Mouse (Mus musculus) retina, postnatal 1 day (tissue): Measurements from ENCODE around the gene Oprl1.

Source experiments
- DNase-seq: peaks from one replicate; pipeline ENCODE4 v3.0.0-alpha.2; 2012

Oprl1 gene

DNA sequence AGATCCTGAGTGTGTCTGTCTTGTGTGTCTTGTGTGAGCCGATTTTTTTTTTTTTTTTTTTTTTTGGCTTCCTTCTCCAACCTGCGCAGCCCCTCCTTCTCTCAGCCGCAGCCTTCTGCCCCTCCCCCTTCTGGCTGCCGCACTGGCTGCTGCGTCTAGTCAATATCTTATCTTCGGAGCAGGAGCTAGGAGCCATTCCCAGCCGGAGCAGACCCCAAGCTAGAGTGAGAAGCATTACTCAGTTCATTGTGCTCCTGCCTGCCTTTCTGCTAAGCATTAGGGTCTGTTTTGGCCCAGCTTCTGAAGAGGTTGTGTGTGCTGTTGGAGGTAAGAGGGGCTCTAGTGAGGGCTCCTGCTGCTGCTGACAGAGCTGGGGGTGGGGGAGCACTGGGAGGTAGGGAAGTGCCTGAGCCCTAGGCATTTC is at the start of gene Oprl1:
Gene Oprl1 (plus strand): TSS at position 114 of the 424 bp plus-strand sequence.
- peak; percentile 60 for DNase-seq

DNA sequence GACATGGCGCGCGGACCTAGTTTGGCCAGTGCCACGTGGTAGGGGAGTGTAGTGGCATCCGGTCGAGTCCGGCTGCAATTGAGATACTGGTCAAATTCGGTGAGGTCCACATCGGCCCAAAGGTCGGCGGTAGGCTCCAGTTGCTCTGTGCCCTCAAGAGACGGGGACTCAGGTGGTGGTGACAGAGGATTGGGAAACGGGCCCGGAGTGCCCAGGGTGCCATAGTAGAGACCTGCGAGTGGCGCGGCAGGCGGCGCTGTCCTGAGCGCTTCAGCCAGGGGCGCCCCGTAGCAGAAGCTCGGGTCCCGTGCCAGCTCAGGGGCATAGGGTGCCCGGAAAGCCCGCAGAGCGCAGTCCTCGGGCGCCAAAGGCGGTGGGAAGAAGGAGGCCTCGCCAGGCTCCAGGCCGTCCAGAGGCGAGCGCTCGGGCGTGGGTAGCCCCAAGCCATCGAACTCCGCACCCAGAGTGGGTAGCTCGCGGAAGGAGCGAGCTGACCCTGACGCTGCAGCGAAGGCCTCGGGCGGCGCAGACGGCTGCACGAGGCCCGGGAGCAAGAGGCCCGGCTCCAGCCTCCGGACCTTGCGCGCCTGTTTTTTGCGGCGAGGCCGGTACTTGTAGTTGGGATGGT is 44.4 kb upstream of the Oprl1 start:
- DNase-seq: no peak

DNA sequence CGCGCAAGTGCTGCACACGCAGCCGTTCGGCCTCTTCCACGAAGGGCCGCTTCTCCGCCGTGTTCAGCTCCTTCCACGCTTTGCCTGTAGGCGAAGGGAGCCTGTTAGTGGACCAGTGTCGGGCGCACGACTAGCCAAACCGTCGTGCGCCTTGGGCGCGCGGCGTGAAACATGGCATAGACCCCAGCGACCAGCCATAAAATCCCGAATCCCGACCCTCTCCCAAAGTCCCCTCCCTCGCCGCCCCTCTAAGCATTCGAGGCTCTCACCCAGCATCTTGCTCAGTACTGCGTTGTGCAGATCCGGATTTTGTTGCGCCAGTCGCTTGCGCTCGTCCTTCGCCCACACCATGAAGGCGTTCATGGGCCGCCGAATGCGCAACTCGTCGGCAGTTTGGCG is 43.9 kb upstream of the Oprl1 start:
- no peak for DNase-seq

DNA sequence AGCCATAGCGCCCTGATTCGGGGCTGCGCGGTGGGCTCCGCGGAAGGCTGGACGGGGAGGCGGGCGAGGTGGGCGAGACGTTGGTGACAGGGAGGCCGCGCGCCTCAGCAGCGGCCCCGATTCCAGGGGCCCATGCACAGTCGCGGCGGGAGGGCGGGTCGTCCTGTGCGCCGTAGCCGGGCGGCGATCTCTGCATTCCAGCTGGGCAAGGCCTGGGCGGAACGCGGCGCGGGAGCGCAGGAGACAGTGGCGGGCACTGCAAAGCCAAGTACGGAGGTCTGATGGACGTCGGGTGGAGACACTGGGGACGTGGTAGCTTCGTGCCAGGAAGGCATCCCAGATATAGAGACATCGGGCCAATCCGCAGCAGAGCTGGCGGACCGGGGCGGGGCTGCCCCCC is 43.5 kb upstream of the Oprl1 start, which contains the start of gene Sox18:
Gene Sox18 (minus strand): TSS at position 315 of the 400 bp plus-strand sequence.
- peak; percentile 46 for DNase-seq

DNA sequence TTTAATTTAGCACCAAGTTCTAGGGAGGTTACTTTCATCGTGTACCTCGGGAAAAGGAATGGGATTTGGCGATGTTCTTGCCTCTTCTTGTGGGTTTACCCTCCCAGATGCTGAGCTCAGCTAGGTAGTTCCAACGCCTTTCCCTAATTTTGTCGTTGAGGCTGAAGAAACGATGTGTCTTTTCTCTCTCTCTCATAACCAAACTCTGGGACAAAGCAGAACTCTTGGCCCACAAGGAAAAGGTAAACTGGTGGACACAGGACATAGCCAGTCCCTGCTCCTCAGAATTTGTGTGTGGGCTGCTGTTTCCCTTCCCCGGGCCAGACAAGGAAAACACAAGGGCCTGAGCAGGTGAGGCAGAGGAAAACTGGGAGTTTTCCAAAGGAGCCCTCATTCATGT is 42.8 kb upstream of the Oprl1 start:
- no peak for DNase-seq

DNA sequence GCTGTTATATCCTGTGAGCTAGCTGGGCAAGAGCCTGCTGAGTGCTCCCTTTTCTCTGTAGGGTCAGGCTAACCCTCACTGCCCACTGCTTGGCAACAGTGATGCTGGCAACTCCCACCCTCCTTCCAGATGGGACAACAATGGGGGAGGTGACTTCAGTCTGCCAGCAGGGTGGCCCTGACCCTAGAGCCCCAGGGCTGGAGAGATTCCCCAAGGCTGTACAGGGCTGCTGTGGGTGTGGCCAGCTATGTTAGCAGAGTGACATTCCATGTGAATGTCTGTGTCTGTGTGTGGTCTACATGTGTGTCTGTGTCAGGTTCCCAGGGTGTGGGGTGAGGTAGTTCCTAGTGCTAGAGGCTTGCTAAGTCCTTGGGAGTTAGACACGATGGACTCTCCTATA is 41.3 kb upstream of the Oprl1 start:
- DNase-seq: peak; percentile 67

DNA sequence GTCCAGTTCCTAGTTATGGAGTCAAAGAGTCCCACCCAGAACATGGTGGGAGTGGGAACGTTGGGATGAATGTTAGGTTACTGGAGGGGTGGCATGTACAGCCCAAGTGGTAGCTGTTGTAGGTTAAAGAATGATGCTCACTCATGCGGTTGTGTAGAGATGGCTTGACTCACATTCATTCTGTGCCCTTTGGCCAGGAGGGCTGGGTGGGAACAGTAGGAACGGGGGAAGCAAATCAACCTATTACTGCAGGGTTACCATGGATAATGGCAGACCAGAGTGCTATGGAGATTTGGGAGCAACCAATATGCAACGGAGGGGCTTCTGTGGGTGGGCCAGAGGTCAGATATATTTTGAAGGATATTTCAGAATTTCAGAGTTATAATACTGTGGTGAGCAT is 39.9 kb upstream of the Oprl1 start:
- no peak for DNase-seq

DNA sequence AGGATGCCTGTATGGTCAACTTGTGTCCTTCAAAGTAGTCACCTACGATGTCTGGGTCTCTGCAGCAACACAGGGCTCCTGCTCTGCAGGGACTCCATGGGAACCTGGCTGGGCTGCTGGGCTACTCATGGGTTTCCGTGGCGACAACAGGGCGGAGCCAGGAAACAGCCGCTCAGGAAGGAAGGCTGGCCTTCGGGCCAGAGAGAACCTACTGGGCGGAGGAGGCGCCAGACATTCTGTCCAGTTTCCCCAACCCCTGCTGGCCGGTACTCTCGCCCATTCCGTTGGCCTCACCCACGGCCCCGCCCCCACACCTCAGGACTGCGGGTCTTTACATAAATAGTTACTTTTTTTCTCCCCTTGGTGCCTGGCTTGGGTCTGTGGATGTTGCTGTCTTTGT is 39.4 kb upstream of the Oprl1 start:
- peak; percentile 71 for DNase-seq

DNA sequence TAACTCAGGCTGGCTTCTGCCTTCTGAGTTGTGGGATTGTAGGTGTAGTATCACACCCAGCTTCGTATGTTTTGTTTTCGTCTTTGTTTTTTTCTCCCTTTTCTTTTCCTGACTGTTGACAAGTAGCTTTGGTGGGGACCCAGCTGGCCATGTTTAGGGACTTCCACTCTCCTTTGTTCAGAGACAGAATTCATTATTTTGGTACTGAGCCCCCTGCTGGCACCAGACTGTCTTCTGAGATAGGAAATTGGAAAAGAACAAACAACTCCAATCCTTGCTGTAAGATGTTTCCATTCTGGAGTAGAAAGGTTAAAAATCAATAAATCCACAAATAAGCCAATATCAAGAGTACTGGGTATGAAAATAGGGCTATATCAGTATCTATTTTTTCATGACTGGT is 38.4 kb upstream of the Oprl1 start:
- peak; percentile 58 for DNase-seq

DNA sequence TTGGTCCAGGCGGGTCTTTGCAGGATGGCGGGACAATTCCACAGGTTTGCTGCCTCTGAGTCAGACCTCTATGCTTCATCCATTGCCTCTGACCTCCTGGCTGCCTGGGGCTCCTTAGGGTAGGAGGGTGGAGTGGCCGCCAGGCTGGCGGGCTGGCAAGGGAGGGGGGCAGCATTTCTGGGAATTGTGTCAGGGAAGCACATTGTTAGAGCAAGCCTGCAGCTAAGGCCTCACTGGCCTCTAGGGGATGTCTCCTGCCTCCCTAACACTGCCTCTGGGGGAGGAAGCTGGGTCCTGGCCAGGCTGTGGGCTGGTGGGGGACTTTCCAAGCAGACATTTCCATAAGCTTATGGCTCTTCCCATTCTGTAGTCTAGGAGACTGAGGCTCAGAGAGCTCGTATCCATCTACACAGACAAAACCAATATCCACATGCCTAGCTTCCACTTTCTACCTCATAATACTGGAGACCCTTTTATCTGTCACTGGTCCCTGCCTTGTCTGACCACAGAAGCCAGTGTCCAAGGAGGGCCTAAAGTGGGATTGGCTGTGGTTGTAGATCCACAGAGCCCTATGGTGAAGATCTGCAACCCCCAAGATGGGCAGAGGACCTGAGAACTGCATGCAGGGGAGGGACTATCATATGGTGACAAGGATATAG is 37.6 kb upstream of the Oprl1 start:
- no peak for DNase-seq

DNA sequence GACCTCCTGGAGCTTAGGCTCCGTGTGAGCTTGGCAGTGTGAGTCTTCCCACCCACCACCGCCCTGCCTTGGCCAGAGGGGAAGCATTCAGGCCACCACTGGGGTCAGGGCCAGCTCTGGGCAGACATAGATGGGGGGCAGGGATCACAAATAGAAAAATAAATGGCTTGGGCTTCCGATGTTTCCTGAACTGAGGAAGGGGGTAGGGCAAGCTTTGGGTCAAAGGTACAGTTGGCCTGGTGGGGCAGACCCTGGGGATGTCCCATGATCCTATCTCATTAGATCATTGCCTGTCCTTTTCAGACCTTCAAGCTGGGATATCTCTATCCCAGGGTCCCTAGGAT is 37.1 kb upstream of the Oprl1 start:
- no peak for DNase-seq

DNA sequence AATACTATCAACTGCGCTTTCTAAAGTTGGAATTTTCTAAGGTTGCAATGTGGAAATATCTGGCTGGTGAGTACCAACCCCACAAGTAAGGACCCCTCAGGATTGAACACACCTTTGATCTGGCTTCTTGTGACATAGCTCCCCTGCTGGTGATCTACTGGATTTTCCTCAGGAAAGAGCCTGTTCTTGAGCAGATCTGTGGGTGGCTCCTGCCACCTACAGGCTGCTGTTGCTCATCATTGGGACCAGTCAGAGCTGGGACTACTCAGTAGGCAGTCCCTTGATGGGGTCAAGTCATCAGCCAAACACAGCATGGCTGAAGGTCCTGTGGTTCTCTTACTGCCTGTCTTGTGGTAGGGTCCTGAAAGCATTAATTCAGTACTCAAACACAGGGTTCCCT is 36.0 kb upstream of the Oprl1 start:
- DNase-seq: peak; percentile 91

DNA sequence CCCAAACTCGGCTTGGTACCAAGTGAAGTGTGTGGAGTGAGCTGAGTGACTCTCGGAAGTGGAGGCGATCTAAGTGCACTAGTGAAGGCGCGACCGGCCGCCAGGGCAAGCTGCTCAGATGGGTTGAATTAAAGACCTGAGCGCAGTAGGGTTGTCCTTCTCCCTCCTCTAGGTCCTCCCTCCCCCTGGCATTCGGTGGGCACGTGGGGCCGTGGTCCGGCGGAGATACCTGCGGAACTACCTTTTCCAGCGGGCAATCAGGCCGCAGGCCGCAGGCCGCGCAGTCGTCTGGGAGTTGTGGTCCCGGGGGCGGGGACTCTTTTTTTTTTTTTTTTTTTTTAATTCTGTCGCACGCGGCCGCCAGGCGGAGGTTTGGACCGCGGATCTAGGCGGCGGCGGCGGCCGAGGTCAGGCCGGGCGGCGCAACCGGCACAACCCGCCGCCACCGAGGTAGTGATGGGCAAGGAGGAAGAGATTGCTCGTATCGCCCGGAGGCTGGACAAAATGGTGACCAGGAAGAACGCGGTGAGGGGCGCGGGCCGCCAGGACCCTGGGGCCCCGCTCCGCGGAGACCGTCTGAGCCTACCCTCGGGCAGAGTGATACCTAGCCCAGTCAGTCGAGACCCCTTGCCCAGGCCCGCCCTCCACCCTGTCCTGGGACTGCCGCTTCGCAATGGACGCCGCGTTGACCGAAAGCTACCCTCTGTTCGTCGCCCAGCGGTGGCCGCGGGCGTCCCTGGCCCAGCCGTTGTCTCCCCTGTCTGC is 34.7 kb upstream of the Oprl1 start, which contains the start of gene Tcea2:
Gene Tcea2 (plus strand): TSS at position 360 of the 765 bp plus-strand sequence.
- DNase-seq: peak; percentile 85

DNA sequence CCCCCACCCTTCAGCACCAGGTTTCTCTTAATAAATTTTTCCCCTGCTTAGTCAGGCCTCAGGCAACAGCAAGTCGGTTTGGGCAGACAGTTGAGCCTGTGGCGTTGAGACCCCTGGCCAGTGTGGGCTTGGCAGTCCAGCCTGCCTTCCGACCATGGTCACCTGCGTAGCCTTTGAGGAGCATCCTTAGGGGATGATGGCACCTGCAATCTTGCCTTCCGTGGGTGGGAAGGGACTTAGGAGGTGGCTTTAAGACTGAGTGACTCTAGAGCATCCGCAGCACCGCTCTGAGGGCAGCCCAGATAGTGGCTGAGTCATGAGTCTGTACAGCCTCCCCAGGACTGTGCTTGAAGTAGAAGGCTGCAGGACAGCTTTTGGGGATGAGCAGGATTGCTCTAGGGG is 34.1 kb upstream of the Oprl1 start:
- DNase-seq: no peak

DNA sequence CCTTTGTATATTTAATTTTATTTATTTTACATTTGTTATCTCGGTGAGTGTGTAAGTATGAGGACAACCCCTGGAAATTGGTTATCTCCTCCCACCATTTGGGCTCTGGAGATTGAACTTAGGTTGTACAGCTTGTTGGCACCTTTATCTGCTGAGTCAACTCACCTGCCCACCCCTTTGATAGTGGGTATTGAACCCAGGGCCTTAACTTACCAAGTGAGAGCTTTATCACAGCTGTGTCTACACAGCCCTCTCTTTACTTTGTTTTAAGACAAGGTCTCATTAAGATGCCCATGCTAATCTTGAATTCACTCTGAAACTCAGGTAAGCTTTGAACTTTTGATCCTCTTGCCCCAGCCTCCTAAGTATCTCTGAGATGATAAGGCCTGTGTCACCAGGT is 32.8 kb upstream of the Oprl1 start:
- no peak for DNase-seq

DNA sequence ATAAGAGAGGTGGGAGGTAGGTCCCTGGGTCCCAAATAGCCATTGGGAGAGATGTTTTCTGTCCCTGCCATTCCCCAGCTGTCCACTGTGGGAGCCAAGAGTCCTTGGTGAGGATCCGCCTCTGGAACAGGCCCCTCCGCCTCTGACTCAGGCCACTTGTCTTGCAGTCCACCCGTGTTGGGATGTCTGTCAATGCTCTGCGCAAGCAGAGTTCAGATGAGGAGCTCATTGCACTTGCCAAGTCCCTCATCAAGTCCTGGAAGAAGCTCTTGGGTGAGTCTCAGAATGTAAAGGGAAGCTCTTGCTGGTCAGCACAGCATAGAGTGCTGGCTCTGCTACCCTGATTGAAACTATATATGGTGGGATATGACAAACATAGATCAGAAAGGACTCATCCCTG is 31.4 kb upstream of the Oprl1 start:
- no peak for DNase-seq

DNA sequence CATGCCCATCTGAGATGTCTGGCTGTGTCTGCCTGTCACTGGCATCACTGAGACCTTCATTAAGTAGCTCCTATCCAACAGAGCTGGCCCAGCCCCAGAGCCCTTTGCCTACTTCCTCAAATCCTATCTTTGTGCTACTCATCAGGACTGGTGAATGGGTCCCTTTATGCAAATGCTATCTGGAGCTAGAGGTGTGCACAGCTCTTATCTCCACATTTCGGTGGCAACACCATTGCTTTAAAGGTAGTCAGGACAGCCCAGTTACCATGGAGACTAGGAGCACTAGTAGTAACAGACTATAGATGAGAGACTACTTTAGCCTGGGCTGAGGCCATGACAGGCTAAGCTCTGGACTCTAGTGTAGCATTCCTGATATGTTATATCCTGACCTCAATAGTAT is 30.1 kb upstream of the Oprl1 start:
- no peak for DNase-seq

DNA sequence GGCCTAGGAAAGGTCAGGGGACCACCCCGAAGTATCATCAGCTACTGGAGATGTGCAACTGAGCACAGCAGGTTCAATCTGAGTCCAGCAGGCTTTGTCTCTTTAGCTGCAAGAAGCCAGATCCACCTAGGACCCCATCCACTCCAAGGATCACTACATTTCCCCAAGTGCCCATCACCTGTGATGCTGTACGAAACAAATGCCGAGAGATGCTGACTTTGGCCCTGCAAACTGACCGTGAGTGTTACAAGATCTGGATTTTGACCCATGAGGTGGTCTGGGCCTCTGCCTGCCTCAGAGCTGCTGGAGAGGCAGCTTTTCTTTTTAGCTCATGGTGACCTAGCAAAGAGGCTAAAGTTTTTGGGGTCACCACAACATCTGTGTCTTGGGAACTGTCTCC is 29.1 kb upstream of the Oprl1 start:
- DNase-seq: no peak

DNA sequence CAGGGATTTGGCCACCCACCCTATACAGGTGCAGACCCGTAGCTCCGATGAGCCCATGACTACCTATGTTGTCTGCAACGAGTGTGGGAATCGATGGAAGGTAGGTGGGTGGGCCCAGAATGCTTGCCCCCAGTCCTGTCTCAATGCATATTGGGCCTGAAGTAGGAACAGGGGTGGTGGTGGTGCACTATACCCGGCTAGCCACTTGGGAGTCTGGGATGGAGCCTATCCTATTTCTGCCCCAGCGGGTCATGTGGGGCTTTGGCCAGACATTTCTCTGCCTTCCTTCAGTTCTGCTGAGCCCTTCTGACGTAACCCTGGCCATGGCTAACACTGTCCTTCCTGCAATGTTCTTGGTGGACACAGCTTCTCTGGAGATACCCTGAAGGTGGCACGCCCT is 27.2 kb upstream of the Oprl1 start:
- DNase-seq: no peak

DNA sequence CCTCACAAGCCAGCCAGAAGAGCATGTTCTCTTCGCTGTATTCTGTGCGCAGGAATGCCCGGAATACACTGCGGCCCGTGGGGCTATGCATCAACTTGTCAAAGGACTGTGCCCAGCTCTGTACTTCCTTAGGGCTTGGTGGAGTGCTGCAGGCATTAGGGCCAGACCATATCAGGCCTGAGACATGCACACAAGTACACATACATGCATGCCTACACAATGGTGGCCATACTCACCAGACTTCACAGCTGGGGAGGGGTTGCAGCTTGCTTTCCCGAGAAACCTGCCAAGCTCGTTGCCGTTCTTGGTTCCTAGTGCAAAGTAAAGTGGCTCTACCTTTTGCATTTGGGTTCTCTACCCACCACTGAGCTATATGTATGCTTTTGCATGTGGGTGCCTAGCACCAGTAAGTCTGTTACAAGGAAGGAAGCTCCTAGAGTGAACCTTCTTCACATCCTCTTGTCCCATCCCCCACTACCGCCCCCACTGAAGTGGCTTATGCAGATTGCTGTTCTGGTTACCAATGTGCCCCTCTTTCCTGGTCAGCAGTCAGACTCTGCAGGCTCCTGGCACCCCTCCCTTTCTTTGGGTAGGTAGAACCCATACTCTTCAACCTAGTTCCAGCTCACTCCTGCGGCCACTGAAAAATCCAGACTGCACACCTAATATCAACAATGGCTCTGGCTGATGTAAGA is 25.2 kb upstream of the Oprl1 start:
- no peak for DNase-seq

DNA sequence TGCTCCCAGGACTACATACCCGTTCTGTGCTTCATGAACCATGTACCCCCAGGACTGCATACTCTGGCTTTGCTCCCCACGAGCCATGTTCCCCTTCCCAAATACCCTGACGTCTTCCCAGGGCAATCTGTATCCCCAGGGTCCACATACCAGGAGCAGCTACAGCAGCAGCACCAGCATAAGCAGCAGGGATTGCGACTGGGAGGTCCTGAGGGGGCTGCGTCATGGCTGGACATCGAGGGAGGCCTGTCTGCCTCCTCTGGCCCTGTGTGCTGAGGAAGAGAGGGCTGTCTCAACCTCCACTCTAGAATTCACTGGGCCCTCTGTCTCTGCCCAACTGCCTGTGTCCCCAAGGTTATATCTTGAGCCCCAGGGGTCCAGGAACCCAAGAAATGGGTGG is 23.7 kb upstream of the Oprl1 start:
- no peak for DNase-seq

DNA sequence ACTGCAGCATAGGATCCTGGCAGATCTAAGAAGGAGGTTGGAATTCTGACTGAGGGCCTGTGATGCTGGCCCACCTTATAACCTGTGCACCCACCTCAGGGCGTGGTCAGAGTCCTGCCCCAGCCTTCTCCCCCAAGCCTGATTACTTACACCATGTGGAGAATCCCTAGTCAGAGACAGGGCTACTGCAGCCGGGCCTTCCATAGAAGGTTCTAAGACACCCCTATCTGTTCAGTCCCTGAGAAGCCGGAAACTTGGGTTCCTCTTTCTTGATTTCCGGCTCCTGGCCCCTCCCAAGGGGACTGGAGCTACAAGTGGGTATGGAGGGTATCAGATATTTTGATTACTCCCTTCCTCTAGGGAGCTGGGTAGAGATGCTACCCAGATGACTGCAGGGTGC is 23.2 kb upstream of the Oprl1 start:
- DNase-seq: no peak

DNA sequence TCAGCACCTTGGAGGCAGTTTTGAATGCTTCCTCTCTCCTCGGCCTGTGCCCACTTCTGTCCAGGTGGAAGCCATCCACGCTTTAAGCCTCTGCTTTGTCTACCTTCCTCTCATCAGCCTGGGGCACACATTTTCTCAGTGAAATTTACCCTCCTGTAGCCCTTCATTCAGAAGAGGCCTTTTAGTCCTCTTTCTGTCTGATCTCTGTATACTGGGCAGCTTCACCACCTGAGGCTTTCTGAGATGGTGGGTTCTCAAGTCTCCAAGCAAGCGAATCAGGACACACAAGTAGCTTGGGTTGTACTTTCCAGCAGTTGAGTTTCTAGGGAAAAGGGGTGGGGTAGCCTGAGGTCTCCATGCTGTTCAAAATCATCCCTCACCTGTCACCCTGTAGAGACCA is 22.5 kb upstream of the Oprl1 start:
- no peak for DNase-seq
